Mouse (Mus musculus): Measurements from ENCODE around the gene Pnpla5. TPM values are rescaled to one million over a fixed set of nuclear protein-coding genes. Genes with fewer than 3 reads are reported as not detected.

Pnpla5 gene
- polyA plus RNA-seq, 1 experiment from 2014 or later, result not detected

- Histone ChIP-seq H3K4me1 (peaks cover 8% of the 10 kb centered on the region; the same call in 1 of the 2 replicates), H3K4me3 (no peak overlapping the region), H3K4me2 (no peak overlapping the region), H3K27me3 (replicated peaks) (peaks cover 71% of the 10 kb centered on the region), H3K27ac (replicated peaks) (no peak overlapping the region), H3K9me3 (peaks cover 7% of the 10 kb centered on the region), H3K9ac (no peak overlapping the region), H3K36me3 (no peaks in the 10 kb centered on the region)
- WGBS, result 66% methylated on average over 4 of the region's 4 CpGs
- ATAC-seq (ENCODE audit: extremely low read depth, insufficient number of reproducible peaks, low FRiP score, low TSS enrichment), result no peak
Measured at GRCm38 (mm10) chr15:84065701-84066100, 57.3 kb downstream of the Pnpla5 start.

- H3K36me3 ChIP-seq, result no peaks in the 10 kb centered on the region
- peak within 1 kb of the TSS; percentile 30 for H3K4me3 ChIP-seq
- ATAC-seq (ENCODE audit: extremely low read depth, insufficient number of reproducible peaks, low FRiP score, low TSS enrichment), result no peak
Measured at GRCm38 (mm10) chr15:84065140-84065539, 57.8 kb downstream of the Pnpla5 start, which contains the start of gene Efcab6. TSS of gene Efcab6 (minus strand) at chr15:84065379.

More at GRCm38 (mm10) chr15:84065140-84065539, 57.8 kb downstream of the Pnpla5 start, which contains the start of gene Efcab6:
- Histone ChIP-seq H3K4me2 (peak within 1 kb of the TSS; percentile 53), H3K9me3 (peaks cover 7% of the 10 kb centered on the region), H3K4me1 (peaks cover 8% of the 10 kb centered on the region; the same call in 1 of the 2 replicates), H3K27me3 (replicated peaks) (peaks cover 65% of the 10 kb centered on the region), H3K9ac (no peak within 1 kb of the TSS), H3K27ac (replicated peaks) (no peak within 1 kb of the TSS)
- 1% methylated on average over 29 of the region's 29 CpGs for WGBS

Small RNA genes lying within 50 kb of the gene (microRNA-seq; reads per million reads assigned to microRNA genes)
- not detected for gene Mir6392

Other genes with a start within 250 kb of the Pnpla5 start
- 0.15 TPM in 1 of 2 replicates, not detected in the other for gene Efcab6, start 57.8 kb downstream of the Pnpla5 start, polyA plus RNA-seq (2015; fragmentation: Nextera tagmentation; extraction: Ambion mirVana)
- 0.45 and 0.70 TPM in 2 replicates for gene Sult4a1, start 17.4 kb downstream of the Pnpla5 start, polyA plus RNA-seq (2015; fragmentation: Nextera tagmentation; extraction: Ambion mirVana)
- gene Pnpla3, start 44.7 kb upstream of the Pnpla5 start, polyA plus RNA-seq (2015; fragmentation: Nextera tagmentation; extraction: Ambion mirVana), result 0.88 and 0.94 TPM in 2 replicates
- gene Samm50, start 69.1 kb upstream of the Pnpla5 start, polyA plus RNA-seq (2015; fragmentation: Nextera tagmentation; extraction: Ambion mirVana), result 103 and 117 TPM in 2 replicates
- 12.7 and 15.5 TPM in 2 replicates for gene Parvb, start 108.9 kb upstream of the Pnpla5 start, polyA plus RNA-seq (2015; fragmentation: Nextera tagmentation; extraction: Ambion mirVana)
- gene Parvg, start 200.9 kb upstream of the Pnpla5 start, polyA plus RNA-seq (2015; fragmentation: Nextera tagmentation; extraction: Ambion mirVana), result 1.2 and 1.5 TPM in 2 replicates

All from heart, embryonic 13.5 days (tissue).